Mouse (Mus musculus) megakaryocyte-erythroid progenitor cell, adult 5 weeks (primary cell): ENCODE measurements around the gene Psg20. TPM values are rescaled to one million over a fixed set of nuclear protein-coding genes. Genes with fewer than 3 reads are reported as not detected.

Experiments
- polyA plus RNA-seq: library from polyadenylated mRNA; stranded (reverse); fragments of >175 nt; gene quantifications from 2 replicates; pipeline ENCODE4 v1.2.3, GENCODE M21; 2012

Gene Psg20
- polyA plus RNA-seq = not detected in 2 replicates

GRCm38 (mm10) chr7:18686085-18686484 is at the start of gene Psg20:
Psg20 (minus strand) TSS chr7:18686185.

GRCm38 (mm10) chr7:18717790-18718189 is 31.8 kb upstream of the Psg20 start, which contains the start of gene Psg22:
Psg22 (plus strand) TSS chr7:18718090.

GRCm38 (mm10) chr7:18656625-18657024 is 29.4 kb downstream of the Psg20 start, which contains the start of gene Psg21:
Psg21 (minus strand) TSS chr7:18656725.

Other genes starting within 250 kb of the Psg20 start
- gene Psg26, start 202.0 kb downstream of the Psg20 start, polyA plus RNA-seq = not detected in 2 replicates
- not detected in 2 replicates for gene Psg25, start 153.9 kb downstream of the Psg20 start, polyA plus RNA-seq
- gene Psg27, start 118.9 kb downstream of the Psg20 start, polyA plus RNA-seq = not detected in 2 replicates
- 0.07 TPM in 1 of 2 replicates, not detected in the other for gene Psg23, start 69.7 kb downstream of the Psg20 start, polyA plus RNA-seq
- gene Psg21, start 29.5 kb downstream of the Psg20 start, polyA plus RNA-seq = 0.02 TPM in 1 of 2 replicates, not detected in the other
- not detected in 2 replicates for gene Psg22, start 31.9 kb upstream of the Psg20 start, polyA plus RNA-seq
- 0.03 TPM in 1 of 2 replicates, not detected in the other for gene Psg19, start 112.3 kb upstream of the Psg20 start, polyA plus RNA-seq
- gene Psg17, start 135.4 kb upstream of the Psg20 start, polyA plus RNA-seq = 0.04 TPM in 1 of 2 replicates, not detected in the other
- gene Mill2, start 153.8 kb upstream of the Psg20 start, polyA plus RNA-seq = 0.10 and 0.11 TPM in 2 replicates
- gene Pglyrp1, start 185.1 kb upstream of the Psg20 start, polyA plus RNA-seq = 194 and 247 TPM in 2 replicates
- 61.5 and 67.8 TPM in 2 replicates for gene Ccdc61, start 224.2 kb upstream of the Psg20 start, polyA plus RNA-seq
- 0.02 and 0.05 TPM in 2 replicates for gene Nova2, start 239.7 kb upstream of the Psg20 start, polyA plus RNA-seq